Mouse (Mus musculus) heart, postnatal 0 days (tissue): ENCODE measurements at regions not wholly inside any gene's neighbourhood (a gene's known extent, or its start where the extent isn't known, plus 50 kb on each side); places are given as distances from the start of the nearest gene placed in this dataset.

ENCODE experiments used
- CTCF ChIP-seq: IDR thresholded peaks from 2 replicates; pipeline ENCODE4 v1.5.1; 2016; ENCODE audit warnings: antibody characterized with exemption, control low read depth, low read depth
- EP300 ChIP-seq: IDR thresholded peaks from 2 replicates; pipeline ENCODE4 v1.6.1; 2016; ENCODE audit warnings: antibody characterized with exemption, low read depth

DNA sequence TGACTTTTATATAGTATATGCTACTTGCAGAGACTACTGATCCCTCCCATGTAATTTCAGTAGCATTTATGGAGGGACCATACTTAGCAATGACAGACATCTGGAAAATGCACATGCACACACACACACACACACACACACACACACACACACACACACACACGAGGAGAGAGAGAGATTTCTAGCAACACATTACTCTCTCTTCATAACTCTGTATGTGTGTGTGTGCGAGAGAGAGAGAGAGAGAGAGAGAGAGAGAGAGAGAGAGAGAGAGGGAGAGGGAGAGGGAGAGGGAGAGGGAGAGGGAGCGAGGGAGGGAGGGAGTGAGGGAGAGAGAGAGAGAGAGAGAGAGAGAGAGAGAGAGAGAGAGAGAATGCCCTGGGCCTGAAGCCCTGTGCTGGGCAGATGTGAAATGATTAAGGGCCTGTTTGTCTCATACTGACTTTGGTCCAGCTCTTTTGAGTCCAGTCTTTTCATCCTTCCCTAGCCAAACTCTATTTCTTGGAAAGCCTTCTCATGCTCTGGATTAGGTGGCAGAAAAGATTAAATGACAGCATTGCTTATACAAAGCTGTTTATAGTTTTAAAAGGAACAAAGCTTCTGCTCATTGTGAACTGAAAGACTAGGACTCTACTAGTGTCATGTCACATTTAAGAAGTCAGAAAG is 106.4 kb upstream of the 4933402D24Rik start:
- TF ChIP-seq EP300 (no peak), CTCF (no peak)
